Mouse (Mus musculus) neural tube, embryonic 15.5 days (tissue): ENCODE measurements around the gene Prkcb. TPM values are rescaled to one million over a fixed set of nuclear protein-coding genes. Genes with fewer than 3 reads are reported as not detected.

Experiments used
- ATAC-seq: fragments of 200-750 bp; cut with Nextera tagmentation; 2 replicates; pipeline ENCODE4 v1.8.0; 2017; ENCODE audit warnings: mild to moderate bottlenecking, moderate TSS enrichment, moderate library complexity; ENCODE audit not compliant: low FRiP score
- H3K27ac ChIP-seq: fragments of 300-500 bp; sonication (generic); replicated peaks from 2 replicates; pipeline ENCODE4 v1.5.1; 2015; ENCODE audit warnings: mild to moderate bottlenecking, inconsistent platforms
- H3K27me3 ChIP-seq: fragments of 300-500 bp; sonication (generic); replicated peaks from 2 replicates; pipeline ENCODE4 v1.6.1; 2015; ENCODE audit warnings: inconsistent platforms
- H3K36me3 ChIP-seq: fragments of 300-500 bp; sonication (generic); 2 replicates; pipeline ENCODE4 v1.6.1; 2015; ENCODE audit warnings: inconsistent platforms
- H3K4me1 ChIP-seq: fragments of 300-500 bp; sonication (generic); 2 replicates; pipeline ENCODE4 v1.6.1; 2015; ENCODE audit warnings: inconsistent platforms
- H3K4me2 ChIP-seq: fragments of 300-500 bp; sonication (generic); 2 replicates; pipeline ENCODE4 v1.6.1; 2015; ENCODE audit warnings: inconsistent platforms, mild to moderate bottlenecking, moderate library complexity
- H3K4me3 ChIP-seq: fragments of 300-500 bp; sonication (generic); replicated peaks from 2 replicates; pipeline ENCODE4 v1.5.1; 2015; ENCODE audit warnings: mild to moderate bottlenecking, inconsistent platforms
- H3K9ac ChIP-seq: fragments of 300-500 bp; sonication (generic); replicated peaks from 2 replicates; pipeline ENCODE4 v1.6.1; 2015; ENCODE audit warnings: mild to moderate bottlenecking, inconsistent platforms
- H3K9me3 ChIP-seq: fragments of 300-500 bp; sonication (generic); replicated peaks from 2 replicates; pipeline ENCODE4 v1.6.1; 2016; ENCODE audit warnings: inconsistent platforms
- WGBS: fragments of 180-500 bp; shearing (Covaris S2); methylation state at CpG from one replicate; pipeline ENCODE4 v1.1.7; 2015; ENCODE audit warnings: mixed read lengths; 5-methylcytosine and 5-hydroxymethylcytosine counted together
- polyA plus RNA-seq: library from polyadenylated mRNA; unstranded; fragments of >200 nt; fragmentation: Nextera tagmentation; extraction: Ambion mirVana; gene quantifications from 2 replicates; pipeline ENCODE4 v1.2.1, GENCODE M21; 2015

The Prkcb gene
- polyA plus RNA-seq, 1 experiment from 2014 or later = 150 TPM

GRCm38 (mm10) chr7:122414146-122414545, 125.6 kb downstream of the Prkcb start:
- Histone ChIP-seq H3K9me3 (no peaks in the 10 kb centered on the region), H3K27ac (no peak overlapping the region), H3K4me2 (no peak overlapping the region), H3K27me3 (no peaks in the 10 kb centered on the region), H3K9ac (no peak overlapping the region), H3K4me3 (no peak overlapping the region), H3K4me1 (peaks cover 13% of the 10 kb centered on the region), H3K36me3 (no peaks in the 10 kb centered on the region)
- no peak for ATAC-seq
- 94% methylated on average over 10 of the region's 10 CpGs for WGBS

DNA sequence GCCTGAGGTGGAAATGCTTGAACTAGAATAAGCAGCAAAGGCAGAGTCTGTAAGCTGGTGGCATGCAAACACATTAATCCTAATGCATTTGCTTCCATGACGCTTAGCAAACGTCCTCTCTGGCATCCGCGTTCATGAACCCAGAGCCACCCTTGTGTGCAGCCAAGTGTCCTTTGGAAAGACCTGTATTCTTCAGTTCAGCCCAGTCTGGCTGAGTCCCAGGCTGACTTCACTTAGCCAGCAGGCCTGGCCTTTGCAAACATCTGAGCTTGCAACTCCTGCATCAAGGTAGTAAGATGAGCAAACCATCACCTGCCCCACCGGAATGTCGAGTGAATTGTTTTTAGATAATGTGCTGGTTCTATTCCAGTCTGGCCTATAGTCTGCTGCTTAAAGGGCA, 126.1 kb downstream of the Prkcb start:
- Histone ChIP-seq H3K4me1 (peaks cover 13% of the 10 kb centered on the region), H3K36me3 (no peaks in the 10 kb centered on the region), H3K9ac (no peak overlapping the region), H3K9me3 (no peaks in the 10 kb centered on the region), H3K4me2 (no peak overlapping the region), H3K27me3 (no peaks in the 10 kb centered on the region), H3K4me3 (no peak overlapping the region), H3K27ac (no peak overlapping the region)
- no peak for ATAC-seq
- 72% methylated on average over 6 of the region's 6 CpGs for WGBS

DNA sequence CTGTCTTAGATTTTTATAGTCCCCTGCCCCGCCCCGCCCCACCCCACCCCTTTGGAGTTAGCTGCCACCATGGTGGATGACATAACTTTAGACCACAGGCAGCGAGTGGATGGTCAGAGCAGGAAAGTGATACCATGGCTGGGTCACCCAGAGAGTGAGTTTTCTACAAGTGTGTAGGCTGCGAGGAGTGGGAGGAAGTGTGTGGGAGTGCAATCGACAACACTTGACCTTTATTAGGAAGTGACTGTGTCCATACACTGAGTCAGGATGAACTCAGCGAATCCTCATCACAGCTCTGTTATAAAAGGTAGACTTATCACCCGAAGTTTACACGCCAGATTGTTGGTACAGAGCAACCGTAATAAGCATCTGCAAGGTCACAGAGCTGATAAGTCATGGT, 126.8 kb downstream of the Prkcb start:
- H3K4me3 ChIP-seq = no peak overlapping the region
- no peaks in the 10 kb centered on the region for H3K9me3 ChIP-seq
- ATAC-seq = peak; percentile 7; the same call in 1 of the 2 replicates
- H3K27me3 ChIP-seq = no peaks in the 10 kb centered on the region
- peaks cover 13% of the 10 kb centered on the region for H3K4me1 ChIP-seq
- no peak overlapping the region for H3K27ac ChIP-seq
- H3K4me2 ChIP-seq = no peak overlapping the region
- no peak overlapping the region for H3K9ac ChIP-seq
- no peaks in the 10 kb centered on the region for H3K36me3 ChIP-seq
- WGBS = 82% methylated on average over 9 of the region's 9 CpGs

GRCm38 (mm10) chr7:122415904-122416303, 127.4 kb downstream of the Prkcb start:
- no peak overlapping the region for H3K4me3 ChIP-seq
- ATAC-seq = peak; percentile 75
- WGBS = 30% methylated on average over 12 of the region's 12 CpGs
- H3K9me3 ChIP-seq = no peaks in the 10 kb centered on the region
- H3K27ac ChIP-seq = peak overlapping the region; percentile 41; the same call in 1 of the 2 replicates
- peaks cover 13% of the 10 kb centered on the region for H3K4me1 ChIP-seq
- H3K9ac ChIP-seq = no peak overlapping the region
- H3K36me3 ChIP-seq = no peaks in the 10 kb centered on the region
- H3K27me3 ChIP-seq = no peaks in the 10 kb centered on the region
- peak overlapping the region; percentile 25 for H3K4me2 ChIP-seq

- Histone ChIP-seq H3K27ac (no peak overlapping the region), H3K9me3 (no peaks in the 10 kb centered on the region), H3K36me3 (no peaks in the 10 kb centered on the region), H3K4me1 (peaks cover 16% of the 10 kb centered on the region), H3K4me3 (no peak overlapping the region), H3K4me2 (no peak overlapping the region), H3K9ac (no peak overlapping the region), H3K27me3 (no peaks in the 10 kb centered on the region)
- 71% methylated on average over 3 of the region's 3 CpGs for WGBS
- ATAC-seq = no peak
Observed at GRCm38 (mm10) chr7:122418551-122418950, 130.0 kb downstream of the Prkcb start.

DNA sequence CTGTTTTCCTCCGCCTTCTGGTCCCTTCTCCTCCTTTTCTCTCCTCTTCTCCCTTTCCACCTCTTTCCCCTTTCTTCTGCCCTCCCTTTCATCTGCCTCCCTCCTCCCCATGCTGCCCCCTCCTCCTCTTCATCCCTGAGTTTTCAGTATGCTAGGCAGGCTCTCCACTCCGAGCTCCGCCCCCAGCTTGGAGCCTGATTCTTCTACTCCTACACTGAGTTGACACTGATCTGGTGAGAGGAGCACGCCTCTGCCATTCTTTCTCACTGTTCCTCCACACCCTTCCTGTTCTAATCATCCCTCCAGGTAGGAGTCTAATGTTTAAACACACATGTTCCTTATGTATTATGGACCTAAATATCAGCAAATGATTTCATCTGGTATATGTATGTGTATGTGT, 135.3 kb downstream of the Prkcb start:
- Histone ChIP-seq H3K27ac (no peak overlapping the region), H3K4me2 (no peak overlapping the region), H3K9ac (no peak overlapping the region), H3K4me3 (no peak overlapping the region), H3K9me3 (no peaks in the 10 kb centered on the region), H3K27me3 (no peaks in the 10 kb centered on the region), H3K4me1 (0 out of 2 replicates have a peak, but pooled peaks cover 3% of the 10 kb centered on the region), H3K36me3 (no peaks in the 10 kb centered on the region)
- ATAC-seq = no peak
- 65% methylated on average over 4 of the region's 4 CpGs for WGBS

GRCm38 (mm10) chr7:122429134-122429533, 140.6 kb downstream of the Prkcb start:
- 81% methylated on average over 5 of the region's 5 CpGs for WGBS
- H3K27me3 ChIP-seq = no peaks in the 10 kb centered on the region
- H3K4me1 ChIP-seq = peaks cover 3% of the 10 kb centered on the region; the same call in 1 of the 2 replicates
- H3K27ac ChIP-seq = no peak overlapping the region
- no peaks in the 10 kb centered on the region for H3K36me3 ChIP-seq
- no peak overlapping the region for H3K9ac ChIP-seq
- no peaks in the 10 kb centered on the region for H3K9me3 ChIP-seq
- H3K4me2 ChIP-seq = no peak overlapping the region
- H3K4me3 ChIP-seq = no peak overlapping the region
- no peak for ATAC-seq

- no peaks in the 10 kb centered on the region for H3K9me3 ChIP-seq
- H3K4me2 ChIP-seq = no peak overlapping the region
- no peak overlapping the region for H3K9ac ChIP-seq
- H3K36me3 ChIP-seq = no peaks in the 10 kb centered on the region
- 65% methylated on average over 4 of the region's 4 CpGs for WGBS
- no peak for ATAC-seq
- no peak overlapping the region for H3K27ac ChIP-seq
- peaks cover 14% of the 10 kb centered on the region for H3K4me1 ChIP-seq
- no peak overlapping the region for H3K4me3 ChIP-seq
- H3K27me3 ChIP-seq = no peaks in the 10 kb centered on the region
Observed at GRCm38 (mm10) chr7:122432401-122432800, 143.8 kb downstream of the Prkcb start.

GRCm38 (mm10) chr7:122433377-122433776, 144.8 kb downstream of the Prkcb start:
- WGBS = 83% methylated on average over 5 of the region's 5 CpGs

GRCm38 (mm10) chr7:122434941-122435340, 146.4 kb downstream of the Prkcb start:
- H3K9me3 ChIP-seq = no peaks in the 10 kb centered on the region
- H3K36me3 ChIP-seq = no peaks in the 10 kb centered on the region
- no peak overlapping the region for H3K4me2 ChIP-seq
- H3K4me3 ChIP-seq = no peak overlapping the region
- ATAC-seq = no peak; the same call in 1 of the 2 replicates
- no peak overlapping the region for H3K9ac ChIP-seq
- H3K27me3 ChIP-seq = no peaks in the 10 kb centered on the region
- WGBS = 90% methylated on average over 4 of the region's 4 CpGs
- H3K4me1 ChIP-seq = peaks cover 14% of the 10 kb centered on the region
- no peak overlapping the region for H3K27ac ChIP-seq

More at GRCm38 (mm10) chr7:122433377-122433776, 144.8 kb downstream of the Prkcb start:
- no peak for ATAC-seq
- Histone ChIP-seq H3K4me2 (no peak overlapping the region), H3K27ac (no peak overlapping the region), H3K9ac (no peak overlapping the region), H3K27me3 (no peaks in the 10 kb centered on the region), H3K9me3 (no peaks in the 10 kb centered on the region), H3K4me1 (peaks cover 14% of the 10 kb centered on the region), H3K4me3 (no peak overlapping the region), H3K36me3 (no peaks in the 10 kb centered on the region)

DNA sequence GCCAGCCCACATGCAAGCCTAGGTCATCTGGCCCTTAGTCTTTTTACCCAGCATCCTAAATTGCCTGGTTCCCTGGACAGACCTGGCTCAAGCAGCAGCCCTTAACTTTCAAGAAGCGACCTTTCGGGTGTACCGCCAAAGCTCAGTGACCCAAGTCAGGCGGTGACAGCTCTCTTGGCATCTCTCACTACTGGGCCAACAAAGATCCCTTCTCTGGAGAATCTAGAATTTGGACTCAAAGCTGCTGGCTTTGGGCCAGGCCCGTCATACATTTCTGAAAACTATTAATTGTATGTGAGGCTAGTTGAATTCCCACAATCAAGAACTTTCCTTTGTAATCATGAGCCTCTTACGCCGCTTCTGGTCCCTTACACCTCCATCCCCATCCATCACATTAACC, 147.0 kb downstream of the Prkcb start:
- H3K36me3 ChIP-seq = no peaks in the 10 kb centered on the region
- H3K27me3 ChIP-seq = no peaks in the 10 kb centered on the region
- H3K4me2 ChIP-seq = no peak overlapping the region
- 88% methylated on average over 7 of the region's 7 CpGs for WGBS
- no peak overlapping the region for H3K4me3 ChIP-seq
- H3K27ac ChIP-seq = no peak overlapping the region
- H3K9ac ChIP-seq = no peak overlapping the region
- H3K9me3 ChIP-seq = no peaks in the 10 kb centered on the region
- peaks cover 14% of the 10 kb centered on the region for H3K4me1 ChIP-seq
- ATAC-seq = no peak

GRCm38 (mm10) chr7:122437390-122437789, 148.8 kb downstream of the Prkcb start:
- H3K4me3 ChIP-seq = no peak overlapping the region
- H3K9me3 ChIP-seq = no peaks in the 10 kb centered on the region
- 89% methylated on average over 1 of the region's 1 CpGs for WGBS
- no peak overlapping the region for H3K27ac ChIP-seq
- no peak overlapping the region for H3K9ac ChIP-seq
- no peak overlapping the region for H3K4me2 ChIP-seq
- ATAC-seq = no peak
- no peaks in the 10 kb centered on the region for H3K36me3 ChIP-seq
- H3K27me3 ChIP-seq = no peaks in the 10 kb centered on the region
- H3K4me1 ChIP-seq = peaks cover 10% of the 10 kb centered on the region

DNA sequence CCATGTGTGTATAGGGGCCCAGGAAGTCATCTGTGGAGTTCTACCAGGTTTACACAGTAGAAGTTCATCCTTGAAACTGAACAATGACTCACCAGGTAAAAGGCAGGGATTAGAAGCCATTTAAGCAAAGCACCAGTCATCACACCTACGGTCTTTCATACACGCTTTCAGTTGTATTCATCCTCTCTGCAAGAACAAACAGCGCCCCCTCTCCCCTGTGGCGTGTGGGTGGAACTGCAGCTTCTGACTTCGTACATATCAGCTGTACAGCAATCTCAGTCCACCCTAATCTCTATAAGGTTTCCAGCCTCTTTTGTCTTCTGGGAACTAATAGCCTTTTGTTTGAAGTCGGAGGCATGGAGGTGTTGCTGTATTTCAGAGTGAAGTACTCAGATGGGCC, 156.5 kb downstream of the Prkcb start:
- WGBS = 52% methylated on average over 6 of the region's 6 CpGs
- no peaks in the 10 kb centered on the region for H3K4me1 ChIP-seq
- H3K27ac ChIP-seq = no peak overlapping the region
- ATAC-seq = no peak
- no peak overlapping the region for H3K4me2 ChIP-seq
- no peak overlapping the region for H3K4me3 ChIP-seq
- H3K9ac ChIP-seq = no peak overlapping the region
- H3K9me3 ChIP-seq = no peaks in the 10 kb centered on the region
- no peaks in the 10 kb centered on the region for H3K27me3 ChIP-seq
- no peaks in the 10 kb centered on the region for H3K36me3 ChIP-seq
